Mouse (Mus musculus): ENCODE measurements around the gene Grin2b.

DNA sequence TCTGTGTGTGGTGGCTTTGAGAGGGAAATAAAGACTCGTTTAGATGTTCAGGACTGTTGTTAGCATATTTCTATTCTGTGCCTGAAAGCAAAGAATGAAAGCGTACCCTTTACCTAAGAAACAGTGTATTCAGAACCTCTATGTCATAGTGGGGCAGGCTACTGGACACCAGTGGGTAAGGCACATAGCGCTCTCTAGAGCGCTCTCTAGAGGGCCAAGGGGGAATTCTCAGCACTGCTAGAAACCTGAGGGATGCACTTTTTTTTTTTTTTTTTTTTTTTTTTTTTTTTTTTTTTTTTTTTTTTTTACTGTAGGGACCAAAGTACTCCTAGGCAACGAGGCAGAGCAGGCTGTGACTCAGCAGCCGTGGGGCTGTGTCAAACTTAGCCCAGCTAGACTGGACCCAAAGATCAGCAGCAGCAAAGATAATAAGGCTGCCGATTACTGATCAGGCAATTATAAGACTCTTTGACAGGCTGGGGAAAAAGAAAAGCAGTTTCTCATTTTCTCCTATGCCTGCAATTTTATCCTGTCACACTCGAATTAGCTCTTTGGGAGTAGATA lies 297.1 kb downstream of the Grin2b start:
- TF ChIP-seq CTCF (IDR thresholded peaks at IDR 0.05; ENCODE audit: control insufficient read depth, insufficient read depth, insufficient read length) (no peak), MAX (IDR thresholded peaks at IDR 0.05) (no peak), CEBPB (IDR thresholded peaks at IDR 0.05; ENCODE audit: low read depth) (no peak)
